11 mouse cellular contexts compared by ENCODE assay signal in genomic region chr7:89248135-89248850, GRCm38 (mm10).
A peak's percentile ranks its signal among the peaks of the same experiment; 100 is the strongest.
DNase-seq lines count a peak whose midpoint lies in the region; ATAC-seq and TF ChIP-seq lines count a peak whose summit lies in the region.
"Had no signal": no experiment of that assay in that cellular context is flagged by ENCODE, and none has a peak within 500 bp of the region (broad histone marks: within the 10 kb centered on the region; RNA-seq: fewer than 3 reads in every experiment).

No protein-coding gene starts in this region.

- peak; percentile 47; the same call in 1 of the 2 replicates for ATAC-seq in liver, embryonic 11.5 days (replicated peaks; ENCODE audit: low FRiP score)

- TF ChIP-seq CTCF in kidney, adult 2 months (conservative IDR thresholded peaks at IDR 0.05; ENCODE audit: insufficient read depth, insufficient read length, low read depth, low read length) = no peak

- no peak for TF ChIP-seq POLR2A in kidney, adult 2 months (IDR thresholded peaks at IDR 0.05; ENCODE audit: low read depth, low read length)

- WGBS in kidney, adult 2 months = 33% methylated on average over 7 of the region's 7 CpGs
- WGBS in liver, embryonic 11.5 days = 22% methylated on average over 7 of the region's 7 CpGs

- no peaks in the 10 kb centered on the region for H3K27me3 ChIP-seq in kidney, adult 2 months (replicated peaks; ENCODE audit: control insufficient read depth, insufficient read depth, low read length)
- no peaks in the 10 kb centered on the region for H3K27me3 ChIP-seq in liver, embryonic 11.5 days (replicated peaks; ENCODE audit: control insufficient read depth, insufficient read depth, low read length)
- no peaks in the 10 kb centered on the region for H3K27me3 ChIP-seq in splenic B cell, adult 2 months (ENCODE audit: control insufficient read depth, insufficient read depth, low read length, poor library complexity, severe bottlenecking)
- H3K27me3 ChIP-seq: hindbrain, embryonic 15.5 days had no signal

- no peak overlapping the region for H3K9ac ChIP-seq in liver, embryonic 11.5 days (ENCODE audit: low read depth, low read length)
- H3K9ac ChIP-seq: hindbrain, embryonic 15.5 days had no signal

- H3K36me3 ChIP-seq in kidney, adult 2 months (ENCODE audit: control insufficient read depth, insufficient read depth, low read length) = no peaks in the 10 kb centered on the region
- H3K36me3 ChIP-seq in liver, embryonic 11.5 days (ENCODE audit: control insufficient read depth, insufficient read depth, low read length) = peaks cover 2% of the 10 kb centered on the region; the same call in 1 of the 2 replicates
- no peaks in the 10 kb centered on the region for H3K36me3 ChIP-seq in splenic B cell, adult 2 months (ENCODE audit: control insufficient read depth, insufficient read depth, low read length, poor library complexity, severe bottlenecking)
- H3K36me3 ChIP-seq: hindbrain, embryonic 15.5 days had no signal

- H3K4me1 ChIP-seq in kidney, adult 2 months (ENCODE audit: control insufficient read depth, insufficient read depth, low read length) = no peaks in the 10 kb centered on the region; the same call in 1 of the 2 replicates
- H3K4me1 ChIP-seq in liver, embryonic 11.5 days (replicated peaks; ENCODE audit: control insufficient read depth, insufficient read depth, low read length) = peaks cover 2% of the 10 kb centered on the region; the same call in 1 of the 2 replicates
- H3K4me1 ChIP-seq: hindbrain, embryonic 15.5 days had no signal

- DNase-seq in kidney, adult 2 months = peak; percentile 45
- no peak for DNase-seq in kidney, adult 18-20 months
- peak; percentile 54 for DNase-seq in embryo, embryonic 10.5 days (ENCODE audit: low spot score)
- DNase-seq in liver, embryonic 11.5 days (ENCODE audit: low spot score) = no peak
- DNase-seq in splenic B cell, adult 2 months (ENCODE audit: low read depth, low spot score) = peak; percentile 79
- DNase-seq in cerebellum, adult 9-11 months = no peak
- no peak for DNase-seq in cerebellum, adult 11-12 months
- DNase-seq in right cerebral cortex, postnatal 25 days = no peak
- DNase-seq: cerebellum, adult 2 months had no signal

- no peaks in the 10 kb centered on the region for H3K9me3 ChIP-seq in liver, embryonic 11.5 days (ENCODE audit: control insufficient read depth, low read length)
- H3K9me3 ChIP-seq: hindbrain, embryonic 15.5 days had no signal

- no peak overlapping the region for H3K27ac ChIP-seq in kidney, adult 2 months (ENCODE audit: insufficient read depth, low read depth, low read length)
- no peak overlapping the region for H3K27ac ChIP-seq in liver, embryonic 11.5 days (ENCODE audit: low read depth, low read length)
- H3K27ac ChIP-seq: hindbrain, embryonic 15.5 days had no signal

- H3K4me2 ChIP-seq in liver, embryonic 11.5 days = no peak overlapping the region
- H3K4me2 ChIP-seq: hindbrain, embryonic 15.5 days; midbrain, embryonic 11.5 days had no signal

- H3K4me3 ChIP-seq in kidney, adult 2 months (ENCODE audit: insufficient read depth, low read depth, low read length) = no peak overlapping the region
- no peak overlapping the region for H3K4me3 ChIP-seq in liver, embryonic 11.5 days (ENCODE audit: low read depth, low read length)
- H3K4me3 ChIP-seq: hindbrain, embryonic 15.5 days had no signal

Comparison
In these comparisons a context has a peak if more than half of its experiments do, and no peak if none do; other contexts are left out.
1. DNase-seq: peak in kidney, adult 2 months (single experiment), embryo, embryonic 10.5 days (single experiment) and splenic B cell, adult 2 months (single experiment); none in kidney, adult 18-20 months (single experiment), liver, embryonic 11.5 days (single experiment), cerebellum, adult 9-11 months (single experiment), cerebellum, adult 11-12 months (single experiment) and right cerebral cortex, postnatal 25 days (single experiment).